Mouse (Mus musculus) myocyte (in vitro differentiated cells): ENCODE data around the gene Rtp3.

Experiments
- E2F4 ChIP-seq: IDR thresholded peaks from one replicate; pipeline ENCODE4 v1.6.1; 2011; ENCODE audit warnings: mild to moderate bottlenecking, control low read depth, moderate library complexity; ENCODE audit not compliant: insufficient read depth
- MAX ChIP-seq: IDR thresholded peaks from one replicate; pipeline ENCODE4 v1.6.1; 2011; ENCODE audit warnings: low read depth, mild to moderate bottlenecking, control low read depth
- MYOD1 ChIP-seq, 3 experiments: IDR thresholded peaks; one replicate each; pipeline ENCODE4 v1.6.1; 2011; ENCODE audit warnings: control low read depth in 2 of 3, low read depth in 2 of 3, mild to moderate bottlenecking in 2 of 3, moderate library complexity in 1 of 3; ENCODE audit not compliant: insufficient read length in 2 of 3, control insufficient read depth in 1 of 3
- POLR2A ChIP-seq: IDR thresholded peaks from one replicate; pipeline ENCODE4 v1.6.1; 2011; ENCODE audit warnings: low read depth, mild to moderate bottlenecking, control low read depth, moderate library complexity; ENCODE audit not compliant: insufficient read length
- POLR2AphosphoS2 ChIP-seq: IDR thresholded peaks from one replicate; pipeline ENCODE4 v1.6.1; 2011; ENCODE audit warnings: low read depth, control low read depth; ENCODE audit not compliant: insufficient read length
- TCF12 ChIP-seq: IDR thresholded peaks from one replicate; pipeline ENCODE4 v1.6.1; 2011; ENCODE audit warnings: mild to moderate bottlenecking, control low read depth; ENCODE audit not compliant: poor library complexity, insufficient read depth, severe bottlenecking
- USF1 ChIP-seq: IDR thresholded peaks from one replicate; pipeline ENCODE4 v1.6.1; 2011; ENCODE audit warnings: low read depth, mild to moderate bottlenecking, control low read depth, moderate library complexity

DNA sequence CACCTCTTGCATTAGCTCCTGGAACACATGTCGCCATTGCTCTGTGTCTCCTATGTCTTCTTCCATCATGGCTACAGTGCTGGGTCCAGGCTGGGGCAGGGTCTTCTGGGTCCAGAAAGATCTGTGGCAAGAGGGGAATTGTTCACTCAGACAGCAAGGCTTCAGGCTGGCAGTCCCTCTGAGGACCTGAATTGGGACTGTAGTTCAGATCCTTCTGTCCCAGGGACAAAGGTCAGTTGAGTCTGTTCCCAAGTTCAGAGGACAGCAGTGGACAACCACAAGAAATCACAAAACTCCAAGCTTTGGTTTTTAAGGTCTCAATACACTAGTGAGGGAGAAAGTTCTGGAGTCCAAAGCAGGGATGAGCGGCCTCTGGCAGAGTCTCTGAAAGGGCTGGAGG is 840 bp downstream of the Rtp3 start:
- TF ChIP-seq MAX (no peak), POLR2A (no peak), E2F4 (no peak), TCF12 (no peak), POLR2AphosphoS2 (no peak), USF1 (no peak), MYOD1 (IDR thresholded peaks at IDR 0.05; ENCODE audit: control insufficient read depth in 1 of 3, insufficient read length in 2 of 3, low read depth in 2 of 3) (no peak)
